Mouse (Mus musculus) heart, postnatal 0 days (tissue): ENCODE results near the gene Gm16253. TPM values are rescaled to one million over a fixed set of nuclear protein-coding genes. Genes with fewer than 3 reads are reported as not detected.

ENCODE experiments used
- ATAC-seq: fragments of 200-750 bp; cut with Nextera tagmentation; 2 replicates; pipeline ENCODE4 v1.8.0; 2017; ENCODE audit warnings: low read depth, moderate number of reproducible peaks, moderate library complexity; ENCODE audit not compliant: insufficient read depth
- DNase-seq: peaks from one replicate; pipeline ENCODE4 v3.0.0-alpha.2; 2016; ENCODE audit warnings: low spot score
- H3K27ac ChIP-seq: fragments of 300-500 bp; sonication (generic); 2 replicates; pipeline ENCODE4 v1.5.1; 2014; ENCODE audit warnings: low read depth, mild to moderate bottlenecking
- H3K27me3 ChIP-seq: fragments of 300-500 bp; sonication (generic); 2 replicates; pipeline ENCODE4 v1.6.1; 2014; ENCODE audit warnings: low read length, mixed read lengths; ENCODE audit not compliant: control insufficient read depth, insufficient read depth
- H3K36me3 ChIP-seq: fragments of 300-500 bp; sonication (generic); replicated peaks from 2 replicates; pipeline ENCODE4 v1.6.1; 2014; ENCODE audit warnings: low read length, mixed read lengths; ENCODE audit not compliant: control insufficient read depth, insufficient read depth
- H3K4me1 ChIP-seq: fragments of 300-500 bp; sonication (generic); 2 replicates; pipeline ENCODE4 v1.6.1; 2014; ENCODE audit warnings: antibody characterized with exemption; ENCODE audit not compliant: control insufficient read depth, insufficient read depth
- H3K4me2 ChIP-seq: fragments of 300-500 bp; sonication (generic); 2 replicates; pipeline ENCODE4 v1.6.1; 2014; ENCODE audit warnings: low read depth, mild to moderate bottlenecking, low read length, moderate library complexity
- H3K4me3 ChIP-seq: fragments of 300-500 bp; sonication (generic); 2 replicates; pipeline ENCODE4 v1.5.1; 2014; ENCODE audit warnings: low read depth, low read length
- H3K9ac ChIP-seq: fragments of 300-500 bp; sonication (generic); replicated peaks from 2 replicates; pipeline ENCODE4 v1.6.1; 2014; ENCODE audit warnings: low read depth, low read length, mixed read lengths
- H3K9me3 ChIP-seq: fragments of 300-500 bp; sonication (generic); replicated peaks from 2 replicates; pipeline ENCODE4 v1.6.1; 2016; ENCODE audit warnings: low read length; ENCODE audit not compliant: control insufficient read depth
- CTCF ChIP-seq: IDR thresholded peaks from 2 replicates; pipeline ENCODE4 v1.5.1; 2016; ENCODE audit warnings: antibody characterized with exemption, control low read depth, low read depth
- EP300 ChIP-seq: IDR thresholded peaks from 2 replicates; pipeline ENCODE4 v1.6.1; 2016; ENCODE audit warnings: antibody characterized with exemption, low read depth
- WGBS: fragments of 180-500 bp; shearing (Covaris S2); extraction: QIAGEN DNeasy Blood & Tissue Kit; methylation state at CpG from one replicate; pipeline ENCODE4 v1.1.7; 2014; 5-methylcytosine and 5-hydroxymethylcytosine counted together
- polyA plus RNA-seq: library from polyadenylated mRNA; unstranded; fragments of >200 nt; fragmentation: Nextera tagmentation; extraction: Ambion mirVana; gene quantifications from 2 replicates; pipeline ENCODE4 v1.2.1, GENCODE M21; 2015
- total RNA-seq: library from RNA; depleted of rRNA; stranded (reverse); fragments of >200 nt; gene quantifications from 2 replicates; pipeline ENCODE4 v1.2.3, GENCODE M21; 2014; ENCODE audit warnings: low replicate concordance

The Gm16253 gene
- total and polyA plus RNA-seq, 2 experiments from 2014 or later, result 1.1 TPM; not detected in 1

DNA sequence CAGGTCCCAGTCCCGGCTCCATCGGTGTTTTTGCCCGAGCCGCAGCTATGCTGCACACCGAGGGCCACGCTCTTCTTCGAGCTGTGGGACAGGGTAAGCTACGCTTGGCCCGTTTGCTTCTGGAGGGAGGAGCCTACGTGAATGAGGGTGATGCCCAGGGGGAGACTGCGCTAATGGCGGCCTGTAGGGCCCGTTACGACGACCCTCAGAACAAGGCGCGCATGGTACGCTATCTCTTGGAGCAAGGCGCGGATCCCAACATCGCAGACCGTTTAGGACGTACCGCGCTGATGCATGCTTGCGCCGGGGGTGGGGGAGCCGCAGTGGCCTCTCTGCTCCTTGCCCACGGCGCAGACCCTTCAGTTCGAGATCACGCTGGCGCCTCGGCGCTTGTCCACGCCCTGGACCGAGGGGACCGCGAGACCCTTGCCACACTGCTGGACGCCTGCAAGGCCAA, 20.7 kb downstream of the Gm16253 start:
- TF ChIP-seq CTCF (no peak), EP300 (no peak)
- Histone ChIP-seq H3K27me3 (no peaks in the 10 kb centered on the region), H3K4me2 (peak overlapping the region; percentile 97), H3K9ac (peak overlapping the region; percentile 70), H3K4me1 (peaks cover 2% of the 10 kb centered on the region; the same call in 1 of the 2 replicates), H3K9me3 (no peaks in the 10 kb centered on the region), H3K27ac (peak overlapping the region; percentile 75), H3K36me3 (no peaks in the 10 kb centered on the region), H3K4me3 (peak overlapping the region; percentile 59)
- ATAC-seq (no peak), DNase-seq (peak; percentile 43)
- under 1% methylated on average over 40 of the region's 40 CpGs for WGBS

DNA sequence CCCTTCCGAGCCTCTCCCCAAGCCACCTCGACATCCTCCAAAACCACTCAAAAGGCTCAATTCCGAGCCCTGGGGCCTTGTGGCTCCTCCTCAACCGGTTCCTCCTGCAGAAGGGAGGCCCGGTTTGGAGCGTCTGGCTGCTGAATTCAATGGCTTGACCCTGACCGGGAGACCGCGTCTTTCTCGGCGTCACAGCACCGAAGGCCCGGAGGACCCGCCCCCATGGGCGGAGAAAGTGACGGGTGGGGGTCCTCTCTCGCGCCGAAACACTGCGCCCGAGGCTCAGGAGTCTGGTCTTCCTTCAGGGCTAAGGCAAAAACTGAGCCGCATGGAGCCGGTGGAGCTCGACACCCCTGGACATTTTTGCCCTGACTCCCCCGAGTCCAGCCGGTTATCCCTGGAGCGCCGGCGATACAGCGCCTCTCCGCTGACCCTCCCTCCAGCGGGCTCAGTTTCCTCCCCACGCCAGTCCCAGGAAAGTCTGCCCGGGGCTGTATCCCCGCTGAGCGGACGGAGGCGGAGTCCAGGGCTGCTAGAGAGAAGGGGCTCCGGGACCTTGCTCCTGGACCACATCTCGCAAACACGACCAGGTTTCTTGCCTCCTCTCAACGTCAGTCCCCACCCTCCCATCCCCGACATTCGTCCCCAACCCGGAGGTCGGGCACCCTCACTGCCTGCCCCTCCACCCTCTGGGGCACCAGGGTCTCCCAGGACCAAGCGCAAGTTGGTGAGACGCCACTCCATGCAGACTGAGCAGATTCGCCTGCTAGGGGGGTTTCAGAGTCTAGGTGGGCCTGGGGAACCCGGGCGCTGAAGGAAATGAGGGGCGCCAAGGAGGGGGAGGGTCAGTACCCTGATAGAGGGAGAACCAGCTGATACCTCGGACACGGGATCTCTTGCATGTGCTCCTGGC, 21.6 kb downstream of the Gm16253 start:
- Histone ChIP-seq H3K4me1 (peaks cover 10% of the 10 kb centered on the region; the same call in 1 of the 2 replicates), H3K4me2 (peak overlapping the region; percentile 97), H3K36me3 (no peaks in the 10 kb centered on the region), H3K9me3 (no peaks in the 10 kb centered on the region), H3K9ac (peak overlapping the region; percentile 70), H3K27me3 (no peaks in the 10 kb centered on the region), H3K27ac (peak overlapping the region; percentile 75), H3K4me3 (peak overlapping the region; percentile 59)
- TF ChIP-seq CTCF (no peak), EP300 (no peak)
- ATAC-seq (peak; percentile 6; the same call in 1 of the 2 replicates), DNase-seq (peak; percentile 63)
- WGBS, result 7% methylated on average over 54 of the region's 54 CpGs

DNA sequence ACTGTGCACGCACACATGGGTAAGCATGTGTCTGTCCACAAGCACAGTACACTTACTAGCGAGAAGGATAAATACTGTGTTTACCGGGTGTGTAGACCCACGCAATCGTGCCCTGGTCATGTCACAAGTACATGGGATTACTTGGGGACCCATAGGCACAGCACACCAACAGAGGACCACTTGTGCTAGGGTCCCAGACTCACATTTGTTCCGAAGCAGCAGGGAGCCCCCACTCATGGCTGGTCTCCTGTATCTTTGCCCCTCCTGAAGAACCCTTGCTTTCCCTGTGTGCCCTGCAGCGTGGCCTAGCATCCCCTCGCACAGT, 22.2 kb downstream of the Gm16253 start:
- Histone ChIP-seq H3K4me3 (no peak overlapping the region), H3K4me2 (peak overlapping the region; percentile 97), H3K9me3 (no peaks in the 10 kb centered on the region), H3K9ac (no peak overlapping the region), H3K27ac (no peak overlapping the region), H3K4me1 (peaks cover 10% of the 10 kb centered on the region; the same call in 1 of the 2 replicates), H3K36me3 (0 out of 2 replicates have a peak, but pooled peaks cover 4% of the 10 kb centered on the region), H3K27me3 (no peaks in the 10 kb centered on the region)
- WGBS, result 75% methylated on average over 8 of the region's 8 CpGs
- DNase-seq (no peak), ATAC-seq (no peak)
- TF ChIP-seq EP300 (no peak), CTCF (no peak)

DNA sequence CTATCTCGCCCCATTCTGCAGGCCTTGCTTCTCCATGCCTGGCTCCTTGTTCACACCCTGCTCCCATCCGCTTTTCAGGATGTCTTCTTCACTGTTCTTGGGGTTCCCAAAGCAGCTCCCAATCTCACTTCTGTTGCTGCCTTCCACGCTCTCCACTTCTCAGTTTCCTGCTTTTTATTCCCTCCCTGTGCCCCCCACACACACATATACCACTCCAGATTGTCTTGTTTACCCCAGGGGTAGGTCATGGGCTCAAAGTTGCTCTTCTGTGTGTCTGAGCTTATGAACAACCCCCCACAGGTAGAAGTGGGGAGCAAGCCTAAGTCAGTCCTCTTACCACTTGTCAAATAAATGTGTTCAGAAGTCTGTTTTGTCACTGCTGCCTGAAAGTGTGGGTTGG, 22.6 kb downstream of the Gm16253 start:
- 93% methylated on average over 3 of the region's 3 CpGs for WGBS
- Histone ChIP-seq H3K27me3 (no peaks in the 10 kb centered on the region), H3K4me3 (no peak overlapping the region), H3K9ac (no peak overlapping the region), H3K4me1 (peaks cover 10% of the 10 kb centered on the region; the same call in 1 of the 2 replicates), H3K27ac (no peak overlapping the region), H3K36me3 (0 out of 2 replicates have a peak, but pooled peaks cover 4% of the 10 kb centered on the region), H3K9me3 (no peaks in the 10 kb centered on the region), H3K4me2 (no peak overlapping the region)
- DNase-seq, result no peak
- TF ChIP-seq CTCF, result no peak
- TF ChIP-seq EP300, result no peak
- no peak for ATAC-seq

DNA sequence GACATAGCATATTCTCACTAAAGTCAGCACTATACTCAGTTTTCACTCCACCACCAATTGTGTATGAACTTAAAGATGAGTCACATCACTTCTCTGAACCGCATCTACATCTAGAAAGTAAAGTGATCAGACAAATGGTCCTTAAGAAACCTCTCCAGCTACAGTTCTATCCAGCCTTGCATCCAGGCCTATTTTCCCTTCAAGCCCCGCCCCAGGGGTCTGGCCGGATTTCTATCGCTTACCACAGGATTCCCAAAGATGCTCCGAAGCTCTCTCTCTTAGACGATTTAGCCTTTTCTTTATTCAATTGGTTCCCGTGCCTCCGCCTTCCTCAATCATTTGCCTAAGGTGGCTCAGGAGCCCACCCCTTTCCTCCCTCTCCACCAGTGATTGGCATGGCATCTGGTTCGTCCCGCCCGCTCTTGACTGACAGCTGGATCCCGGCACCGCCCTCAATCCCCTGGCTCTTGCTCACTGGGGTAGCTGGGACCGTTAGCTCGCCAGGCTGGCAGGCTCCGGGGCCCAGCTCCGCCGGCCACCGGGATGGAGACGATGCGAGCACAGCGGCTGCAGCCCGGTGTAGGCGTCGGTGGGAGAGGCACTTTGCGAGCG, 24.0 kb downstream of the Gm16253 start, which contains the start of gene Lix1l:
Gene Lix1l, plus strand, starts transcription at position 511 of the 612 bp plus-strand sequence.
- Histone ChIP-seq H3K36me3 (0 out of 2 replicates have a peak, but pooled peaks cover 4% of the 10 kb centered on the region), H3K9me3 (no peaks in the 10 kb centered on the region), H3K9ac (peak within 1 kb of the TSS; percentile 85), H3K4me3 (peak within 1 kb of the TSS; percentile 77), H3K27me3 (no peaks in the 10 kb centered on the region), H3K4me2 (peak within 1 kb of the TSS; percentile 87), H3K27ac (peak within 1 kb of the TSS; percentile 98), H3K4me1 (peaks cover 10% of the 10 kb centered on the region; the same call in 1 of the 2 replicates)
- no peak for TF ChIP-seq CTCF
- TF ChIP-seq EP300, result no peak
- 2% methylated on average over 27 of the region's 27 CpGs for WGBS
- ATAC-seq (peak; percentile 92), DNase-seq (peak; percentile 97)
